Mouse (Mus musculus) neural tube, embryonic 11.5 days (tissue): ENCODE results near the gene Ahsg. TPM values are rescaled to one million over a fixed set of nuclear protein-coding genes. Genes with fewer than 3 reads are reported as not detected.
A peak's percentile ranks its signal among the peaks of the same experiment; 100 is the strongest.

ENCODE experiments used
- ATAC-seq: fragments of 200-750 bp; cut with Nextera tagmentation; 2 replicates; pipeline ENCODE4 v1.8.0; 2017; ENCODE audit warnings: moderate number of reproducible peaks, mild to moderate bottlenecking, moderate TSS enrichment, moderate library complexity; ENCODE audit not compliant: insufficient read depth, low FRiP score, low TSS enrichment
- DNase-seq: peaks from one replicate; pipeline ENCODE4 v3.0.0-alpha.2; 2015; ENCODE audit warnings: low spot score
- H3K27ac ChIP-seq: fragments of 300-500 bp; sonication (generic); 2 replicates; pipeline ENCODE4 v1.5.1; 2014; ENCODE audit warnings: low read depth, mild to moderate bottlenecking, low read length
- H3K27me3 ChIP-seq: fragments of 300-500 bp; sonication (generic); 2 replicates; pipeline ENCODE4 v1.6.1; 2014; ENCODE audit warnings: mild to moderate bottlenecking, low read length, mixed read lengths; ENCODE audit not compliant: control insufficient read depth, insufficient read depth
- H3K36me3 ChIP-seq: fragments of 300-500 bp; sonication (generic); 2 replicates; pipeline ENCODE4 v1.6.1; 2014; ENCODE audit warnings: mild to moderate bottlenecking, low read length, moderate library complexity, mixed read lengths; ENCODE audit not compliant: control insufficient read depth, insufficient read depth
- H3K4me1 ChIP-seq: fragments of 300-500 bp; sonication (generic); 2 replicates; pipeline ENCODE4 v1.6.1; 2014; ENCODE audit warnings: low read length, mixed read lengths; ENCODE audit not compliant: control insufficient read depth, insufficient read depth
- H3K4me2 ChIP-seq: fragments of 300-500 bp; sonication (generic); 2 replicates; pipeline ENCODE4 v1.6.1; 2014; ENCODE audit warnings: low read depth, mild to moderate bottlenecking, moderate library complexity
- H3K4me3 ChIP-seq: fragments of 300-500 bp; sonication (generic); 2 replicates; pipeline ENCODE4 v1.5.1; 2014; ENCODE audit warnings: low read depth, low read length
- H3K9ac ChIP-seq: fragments of 300-500 bp; sonication (generic); 2 replicates; pipeline ENCODE4 v1.6.1; 2014; ENCODE audit warnings: mild to moderate bottlenecking, low read length
- H3K9me3 ChIP-seq: fragments of 300-500 bp; sonication (generic); 2 replicates; pipeline ENCODE4 v1.6.1; 2016; ENCODE audit warnings: low read length; ENCODE audit not compliant: control insufficient read depth
- WGBS: fragments of 180-500 bp; shearing (Covaris S2); extraction: QIAGEN DNeasy Blood & Tissue Kit; methylation state at CpG from one replicate; pipeline ENCODE4 v1.1.7; 2014; 5-methylcytosine and 5-hydroxymethylcytosine counted together
- polyA plus RNA-seq: library from polyadenylated mRNA; unstranded; fragments of >200 nt; fragmentation: Nextera tagmentation; extraction: Ambion mirVana; gene quantifications from 2 replicates; pipeline ENCODE4 v1.2.1, GENCODE M21; 2014

Ahsg gene
- polyA plus RNA-seq = not detected in 2 replicates

- Histone ChIP-seq H3K9me3 (no peaks in the 10 kb centered on the region), H3K4me3 (no peak within 1 kb of the TSS), H3K27me3 (no peaks in the 10 kb centered on the region), H3K36me3 (no peaks in the 10 kb centered on the region), H3K27ac (no peak within 1 kb of the TSS), H3K4me1 (no peaks in the 10 kb centered on the region), H3K4me2 (no peak within 1 kb of the TSS), H3K9ac (no peak within 1 kb of the TSS)
- DNase-seq (no peak), ATAC-seq (no peak)
- 89% methylated on average over 11 of the region's 11 CpGs for WGBS
These were observed at the start of gene Ahsg for GRCm38 (mm10) chr16:22890683-22891510. Gene Ahsg, plus strand, starts transcription at chr16:22891277.

GRCm38 (mm10) chr16:22842871-22843270 is 48.2 kb upstream of the Ahsg start:
- no peak overlapping the region for H3K4me2 ChIP-seq
- DNase-seq = no peak
- no peak for ATAC-seq
- WGBS = 87% methylated on average over 5 of the region's 5 CpGs
- H3K36me3 ChIP-seq = no peaks in the 10 kb centered on the region
- H3K9ac ChIP-seq = no peak overlapping the region
- H3K9me3 ChIP-seq = no peaks in the 10 kb centered on the region
- no peak overlapping the region for H3K4me3 ChIP-seq
- H3K4me1 ChIP-seq = no peaks in the 10 kb centered on the region
- no peak overlapping the region for H3K27ac ChIP-seq
- no peaks in the 10 kb centered on the region for H3K27me3 ChIP-seq

- WGBS = 5% methylated on average over 26 of the region's 26 CpGs
- peak overlapping the region; percentile 84 for H3K4me2 ChIP-seq
- peak; percentile 86 for DNase-seq
- peak overlapping the region; percentile 72 for H3K9ac ChIP-seq
- peak overlapping the region; percentile 46 for H3K4me3 ChIP-seq
- no peaks in the 10 kb centered on the region for H3K36me3 ChIP-seq
- peak; percentile 92 for ATAC-seq
- H3K9me3 ChIP-seq = no peaks in the 10 kb centered on the region
- no peaks in the 10 kb centered on the region for H3K4me1 ChIP-seq
- no peak overlapping the region for H3K27ac ChIP-seq
- H3K27me3 ChIP-seq = no peaks in the 10 kb centered on the region
These were observed 46.8 kb upstream of the Ahsg start for GRCm38 (mm10) chr16:22844061-22844801.

GRCm38 (mm10) chr16:22844834-22845233 is 46.2 kb upstream of the Ahsg start:
- Histone ChIP-seq H3K4me3 (peak overlapping the region; percentile 46; the same call in 1 of the 2 replicates), H3K9ac (peak overlapping the region; percentile 72), H3K4me1 (no peaks in the 10 kb centered on the region), H3K9me3 (no peaks in the 10 kb centered on the region), H3K27ac (no peak overlapping the region), H3K4me2 (peak overlapping the region; percentile 84), H3K27me3 (no peaks in the 10 kb centered on the region), H3K36me3 (no peaks in the 10 kb centered on the region)
- DNase-seq (no peak), ATAC-seq (no peak)
- 54% methylated on average over 5 of the region's 5 CpGs for WGBS

- no peaks in the 10 kb centered on the region for H3K36me3 ChIP-seq
- no peaks in the 10 kb centered on the region for H3K27me3 ChIP-seq
- H3K4me2 ChIP-seq = no peak overlapping the region
- no peak overlapping the region for H3K4me3 ChIP-seq
- no peaks in the 10 kb centered on the region for H3K9me3 ChIP-seq
- ATAC-seq (no peak), DNase-seq (no peak)
- H3K9ac ChIP-seq = no peak overlapping the region
- H3K27ac ChIP-seq = no peak overlapping the region
- no peaks in the 10 kb centered on the region for H3K4me1 ChIP-seq
- 91% methylated on average over 4 of the region's 4 CpGs for WGBS
These were observed 45.6 kb upstream of the Ahsg start for GRCm38 (mm10) chr16:22845481-22845880.

GRCm38 (mm10) chr16:22847686-22848085 is 43.4 kb upstream of the Ahsg start:
- Histone ChIP-seq H3K27me3 (no peaks in the 10 kb centered on the region), H3K9me3 (no peaks in the 10 kb centered on the region), H3K36me3 (no peaks in the 10 kb centered on the region), H3K4me1 (no peaks in the 10 kb centered on the region), H3K4me3 (no peak overlapping the region), H3K27ac (no peak overlapping the region), H3K9ac (no peak overlapping the region), H3K4me2 (no peak overlapping the region)
- ATAC-seq = no peak
- no peak for DNase-seq
- 93% methylated on average over 1 of the region's 1 CpGs for WGBS

- H3K36me3 ChIP-seq = no peaks in the 10 kb centered on the region
- DNase-seq (no peak), ATAC-seq (no peak)
- H3K4me2 ChIP-seq = no peak overlapping the region
- no peaks in the 10 kb centered on the region for H3K4me1 ChIP-seq
- H3K27ac ChIP-seq = no peak overlapping the region
- WGBS = 92% methylated on average over 1 of the region's 1 CpGs
- no peaks in the 10 kb centered on the region for H3K9me3 ChIP-seq
- H3K9ac ChIP-seq = no peak overlapping the region
- H3K27me3 ChIP-seq = no peaks in the 10 kb centered on the region
- no peak overlapping the region for H3K4me3 ChIP-seq
These were observed 42.7 kb upstream of the Ahsg start for GRCm38 (mm10) chr16:22848331-22848730.

- H3K36me3 ChIP-seq = no peaks in the 10 kb centered on the region
- DNase-seq (no peak), ATAC-seq (no peak)
- 0 out of 2 replicates have a peak, but pooled peaks cover 5% of the 10 kb centered on the region for H3K4me1 ChIP-seq
- no peaks in the 10 kb centered on the region for H3K27me3 ChIP-seq
- WGBS = 92% methylated on average over 4 of the region's 4 CpGs
- H3K27ac ChIP-seq = no peak overlapping the region
- no peak overlapping the region for H3K4me2 ChIP-seq
- H3K9me3 ChIP-seq = no peaks in the 10 kb centered on the region
- no peak overlapping the region for H3K4me3 ChIP-seq
- no peak overlapping the region for H3K9ac ChIP-seq
These were observed 38.4 kb upstream of the Ahsg start for GRCm38 (mm10) chr16:22852709-22853108.
